Mouse (Mus musculus): Measurements from ENCODE around the gene Cyp26c1.

Gene Cyp26c1

GRCm38 (mm10) chr19:37685281-37685680 is at the start of gene Cyp26c1:
Cyp26c1 (plus strand) TSS chr19:37685581.
- DNase-seq, result no peak

GRCm38 (mm10) chr19:37647994-37648393 is 37.4 kb upstream of the Cyp26c1 start:
- DNase-seq, result no peak

GRCm38 (mm10) chr19:37650526-37650925 is 34.9 kb upstream of the Cyp26c1 start:
- DNase-seq, result no peak

- peak; percentile 18 for DNase-seq
Measured at GRCm38 (mm10) chr19:37654012-37654411, 31.4 kb upstream of the Cyp26c1 start.

GRCm38 (mm10) chr19:37656441-37656840 is 28.9 kb upstream of the Cyp26c1 start:
- peak; percentile 15 for DNase-seq

GRCm38 (mm10) chr19:37665256-37665655 is 20.1 kb upstream of the Cyp26c1 start:
- no peak for DNase-seq

GRCm38 (mm10) chr19:37667855-37668594 is 17.4 kb upstream of the Cyp26c1 start:
- no peak for DNase-seq

- no peak for DNase-seq
Measured at GRCm38 (mm10) chr19:37668657-37669056, 16.7 kb upstream of the Cyp26c1 start.

- DNase-seq, result no peak
Measured at GRCm38 (mm10) chr19:37669486-37669885, 15.9 kb upstream of the Cyp26c1 start.

- no peak for DNase-seq
Measured at GRCm38 (mm10) chr19:37673393-37673792, 12.0 kb upstream of the Cyp26c1 start.

GRCm38 (mm10) chr19:37686347-37686746 is 966 bp downstream of the Cyp26c1 start:
- no peak for DNase-seq

GRCm38 (mm10) chr19:37686941-37687850 is 1.8 kb downstream of the Cyp26c1 start:
- DNase-seq, result peak; percentile 77

GRCm38 (mm10) chr19:37689478-37689877 is 4.1 kb downstream of the Cyp26c1 start:
- DNase-seq, result no peak

GRCm38 (mm10) chr19:37690716-37691115 is 5.3 kb downstream of the Cyp26c1 start:
- peak; percentile 62 for DNase-seq

GRCm38 (mm10) chr19:37692879-37693278 is 7.5 kb downstream of the Cyp26c1 start:
- DNase-seq, result peak; percentile 80

- no peak for DNase-seq
Measured at GRCm38 (mm10) chr19:37695146-37695545, 9.8 kb downstream of the Cyp26c1 start.

- DNase-seq, result peak; percentile 64
Measured at GRCm38 (mm10) chr19:37695762-37696602, 10.6 kb downstream of the Cyp26c1 start.

- peak; percentile 48 for DNase-seq
Measured at GRCm38 (mm10) chr19:37696603-37697334, 11.4 kb downstream of the Cyp26c1 start.

GRCm38 (mm10) chr19:37697335-37697636 is 11.9 kb downstream of the Cyp26c1 start:
- DNase-seq, result no peak

- DNase-seq, result peak; percentile 75
Measured at GRCm38 (mm10) chr19:37697651-37698272, 12.4 kb downstream of the Cyp26c1 start, which contains the start of gene Cyp26a1. Cyp26a1 (plus strand) TSS chr19:37697798.

- DNase-seq, result peak; percentile 65
Measured at GRCm38 (mm10) chr19:37698273-37699160, 13.1 kb downstream of the Cyp26c1 start.
